Mouse (Mus musculus): Measurements from ENCODE around the gene Fggy.

Fggy gene

DNA sequence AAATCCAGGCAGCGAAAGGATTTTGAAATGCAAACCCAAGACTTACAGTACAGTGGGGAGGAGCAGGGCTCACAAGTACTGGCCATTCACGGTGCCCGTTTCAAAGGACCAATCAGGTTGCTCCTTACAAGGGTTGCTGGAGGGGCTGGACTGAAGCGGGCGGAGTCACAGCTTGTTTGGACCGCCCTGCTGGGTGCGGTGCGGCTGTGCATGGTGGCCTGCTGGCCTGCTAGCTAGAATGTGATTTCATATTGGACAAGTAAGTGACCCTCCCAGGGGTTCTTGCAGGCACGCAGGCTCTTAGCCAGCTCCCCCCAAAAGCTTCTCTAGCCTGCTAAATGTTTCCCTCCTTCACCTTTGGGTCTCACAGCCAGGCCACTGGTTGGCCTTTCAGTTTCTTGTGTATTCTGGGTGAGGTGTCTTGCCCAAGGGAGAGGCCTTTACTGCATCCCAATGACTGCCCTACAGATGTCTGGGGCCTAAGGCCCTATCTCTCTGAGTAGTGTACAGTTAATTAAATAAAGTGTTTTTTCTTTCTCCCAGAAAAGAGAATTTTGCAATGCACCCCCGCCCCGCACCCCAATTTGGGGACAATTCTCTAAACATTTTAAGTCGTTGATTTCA is at the start of gene Fggy:
Fggy (plus strand) TSS at position 175 of the 624 bp plus-strand sequence.
- peak; percentile 98 for DNase-seq

DNA sequence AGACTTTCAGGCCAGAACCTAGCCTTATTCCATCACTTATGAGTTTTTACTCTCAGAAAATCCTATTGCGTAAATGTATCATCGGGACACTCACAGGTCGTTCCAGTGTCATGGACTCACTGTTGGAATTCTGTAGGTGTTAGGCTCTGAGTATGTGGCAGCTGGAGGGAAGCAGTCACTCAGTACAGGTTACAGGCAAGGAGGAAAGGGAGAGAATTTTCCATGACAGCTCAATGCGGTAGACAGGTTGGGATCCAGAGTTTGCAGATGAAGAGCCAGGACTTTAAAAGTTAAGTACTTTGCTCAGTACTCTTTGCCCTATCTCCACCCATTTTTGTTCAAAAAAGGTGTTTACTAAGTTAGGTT is 49.4 kb upstream of the Fggy start:
- DNase-seq: no peak

DNA sequence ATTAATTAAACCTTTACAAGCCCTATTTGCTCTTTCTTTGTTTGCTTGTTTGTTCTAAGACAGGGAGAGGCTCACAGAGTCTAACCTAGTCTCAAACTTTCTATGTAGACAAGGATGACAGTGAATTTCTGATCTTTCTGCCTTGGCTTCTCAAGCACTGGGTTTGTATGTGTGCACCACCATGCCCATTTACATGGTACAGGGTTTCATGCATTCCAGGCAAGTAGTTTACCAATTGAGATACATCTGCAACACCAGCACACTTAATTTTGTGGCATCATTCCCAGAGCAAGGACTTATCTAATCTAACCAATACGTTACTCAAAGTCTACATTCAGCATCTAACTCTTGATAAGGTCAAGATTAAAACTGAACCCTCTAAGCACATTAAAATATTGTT is 38.9 kb upstream of the Fggy start:
- no peak for DNase-seq

DNA sequence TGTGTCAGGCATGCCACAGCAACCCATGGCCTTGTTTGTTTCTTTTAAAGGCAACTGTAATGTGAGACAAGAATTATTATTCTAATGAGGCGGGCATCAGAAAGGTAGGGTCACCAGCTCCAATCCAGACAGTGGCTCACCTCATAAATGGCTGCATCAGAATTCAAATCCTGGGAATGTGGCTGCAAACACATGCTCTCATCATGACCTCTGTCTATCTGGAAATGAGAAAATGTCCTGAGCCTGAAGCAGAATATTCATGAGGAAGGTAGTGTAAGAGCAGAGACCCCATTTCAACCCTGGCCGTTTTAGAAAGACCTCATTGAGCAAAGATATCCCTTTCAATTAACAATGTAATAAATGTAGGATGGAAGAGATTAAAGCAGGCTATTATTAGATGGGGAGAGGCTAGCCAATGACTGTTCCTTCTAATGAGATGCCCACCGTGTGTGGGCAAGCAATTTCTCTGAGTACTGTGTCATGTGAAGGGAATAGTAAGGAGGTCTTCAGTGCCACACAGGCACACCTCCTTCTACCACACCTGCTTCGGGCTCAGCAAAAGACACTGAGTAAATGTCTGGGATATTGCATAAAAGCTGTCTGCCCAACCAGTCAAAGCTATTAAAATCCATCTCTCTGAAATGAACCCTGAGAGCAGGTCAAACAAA is 37.2 kb upstream of the Fggy start:
- DNase-seq: no peak

DNA sequence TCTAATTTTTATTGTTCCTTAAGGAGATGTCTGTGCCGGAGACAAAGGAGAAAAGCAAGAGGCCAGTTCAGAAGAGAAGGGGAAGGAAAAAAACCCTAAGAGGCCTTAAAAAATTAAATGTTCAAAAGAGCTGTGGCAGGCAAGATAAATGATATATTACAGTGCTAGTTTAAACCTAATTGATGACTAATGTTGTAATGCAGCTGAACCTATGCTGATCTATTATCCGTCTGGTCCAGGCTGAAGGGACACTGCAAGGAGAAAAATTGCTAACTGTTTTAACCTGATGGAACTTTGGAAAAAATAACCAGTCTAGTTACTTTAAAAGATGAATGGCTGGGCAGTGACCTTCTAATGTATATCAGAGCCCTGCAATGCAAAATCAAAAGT is 36.7 kb upstream of the Fggy start:
- DNase-seq: no peak

DNA sequence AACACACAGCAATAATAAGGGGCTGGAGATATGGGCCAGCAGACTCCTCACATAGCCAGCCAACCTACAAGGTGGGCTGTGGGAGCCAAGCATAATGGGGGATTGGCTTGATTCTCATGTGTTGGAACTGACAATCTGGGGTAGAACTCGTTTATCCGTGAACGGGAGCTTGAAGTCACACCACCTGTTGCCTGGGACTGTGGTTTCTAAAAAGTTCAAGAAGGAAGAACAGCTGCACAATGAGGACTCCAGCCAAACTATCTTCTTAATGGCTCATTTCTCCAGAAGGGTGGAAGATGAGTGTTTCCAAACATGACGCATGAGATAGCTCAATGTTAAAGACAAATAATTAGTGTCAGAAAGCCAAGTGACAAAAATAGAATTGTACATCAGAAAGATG is 30.7 kb upstream of the Fggy start:
- DNase-seq: no peak

DNA sequence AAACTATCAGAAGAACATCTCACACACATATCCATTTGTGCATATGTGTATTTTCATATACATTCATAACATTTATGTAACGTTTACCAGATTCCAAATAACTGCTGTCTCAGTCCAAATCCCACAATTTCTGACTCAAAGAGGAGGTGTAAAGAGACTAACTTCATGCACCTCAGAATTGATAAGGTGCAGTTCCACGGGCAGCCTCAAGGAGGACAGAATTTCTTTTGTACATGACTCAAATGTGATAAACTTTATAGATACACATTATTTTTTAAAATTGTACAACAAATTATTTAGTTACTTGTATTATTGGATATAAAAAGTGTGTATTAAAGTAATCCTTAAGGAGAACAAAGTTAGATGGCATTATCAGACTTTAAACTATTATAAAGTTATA is 26.6 kb upstream of the Fggy start:
- DNase-seq: no peak

DNA sequence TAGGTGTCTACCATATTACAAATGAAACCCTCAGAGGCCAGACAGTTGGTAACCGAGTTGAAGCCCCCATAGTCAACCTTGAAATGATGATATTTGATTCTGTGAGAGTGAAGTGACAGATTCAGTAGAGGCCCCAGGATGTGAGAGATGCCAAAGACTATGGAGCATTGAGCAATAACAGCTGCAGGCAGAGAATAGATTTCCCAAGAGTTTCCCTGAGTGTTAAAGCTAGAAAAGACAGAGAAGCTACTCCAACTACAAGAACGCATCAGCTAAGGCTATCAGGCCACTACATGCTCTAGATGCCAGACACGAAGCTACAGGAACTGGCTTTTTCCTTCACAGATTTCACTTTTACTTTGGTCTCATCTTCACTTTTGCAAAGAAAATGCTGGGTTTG is 23.4 kb upstream of the Fggy start:
- DNase-seq: no peak

DNA sequence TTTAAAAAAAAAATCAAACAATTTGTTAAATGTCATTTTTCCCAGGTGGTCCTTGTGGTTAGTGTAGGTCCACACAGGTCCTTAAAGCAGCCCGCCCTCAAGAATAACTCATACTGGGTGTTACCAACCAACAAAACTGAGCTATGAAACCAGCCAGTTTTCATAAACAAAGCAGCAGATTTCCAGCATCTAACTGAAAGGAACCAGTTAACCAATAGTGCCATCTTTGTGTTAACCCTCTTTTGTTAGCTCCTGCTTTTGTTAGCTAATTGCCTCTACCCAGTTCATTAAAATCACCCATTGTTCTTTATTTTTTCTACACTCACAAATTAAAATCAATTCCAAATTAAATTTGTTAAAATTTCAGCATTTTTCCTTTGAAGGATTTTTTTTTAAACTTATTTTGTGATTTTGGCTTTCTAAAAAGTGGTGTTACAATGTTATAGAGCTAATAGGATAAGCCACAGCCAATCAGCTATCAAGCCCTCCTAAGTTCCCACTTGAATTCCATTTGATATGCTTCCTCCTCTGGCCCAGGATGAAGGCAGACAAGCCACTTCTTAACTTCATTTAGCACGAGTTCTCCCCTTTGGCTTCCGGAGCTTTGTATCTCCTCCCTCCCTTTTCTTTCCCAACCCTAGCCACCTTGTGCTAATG is 15.8 kb upstream of the Fggy start:
- DNase-seq: peak; percentile 59

DNA sequence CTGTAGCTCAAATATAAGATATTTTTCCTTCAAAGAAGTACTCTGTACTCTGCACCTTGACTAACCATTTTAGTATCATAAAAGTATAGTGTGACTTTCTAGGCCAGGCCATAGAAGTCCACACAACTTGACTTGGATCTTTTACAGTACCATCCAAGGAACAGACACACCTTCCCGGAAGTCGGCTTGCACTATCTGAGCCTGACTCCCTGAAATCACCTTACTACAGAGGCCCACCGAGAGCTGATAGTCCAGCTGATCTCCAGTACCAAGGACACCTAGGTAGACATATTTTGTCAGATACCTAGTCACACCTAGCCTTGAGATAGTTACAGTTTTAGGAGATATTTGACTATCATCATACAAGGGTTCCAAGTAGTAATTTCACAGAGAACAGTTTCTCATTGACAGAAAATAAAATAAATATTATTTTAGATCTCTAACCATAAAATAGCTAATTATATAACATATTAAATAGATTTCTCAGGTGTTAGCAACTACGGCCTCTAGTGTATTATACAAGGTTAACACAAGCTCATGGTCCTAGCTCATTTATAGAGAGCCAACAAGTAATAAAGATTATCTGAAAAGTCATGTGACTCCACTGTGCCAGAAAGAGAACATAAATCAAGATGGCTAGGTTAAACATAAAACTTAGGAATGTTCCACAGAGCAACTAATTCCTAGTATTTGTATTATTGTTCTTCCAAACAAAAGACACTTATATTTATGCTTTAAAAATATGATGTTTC is 15.1 kb upstream of the Fggy start:
- no peak for DNase-seq

DNA sequence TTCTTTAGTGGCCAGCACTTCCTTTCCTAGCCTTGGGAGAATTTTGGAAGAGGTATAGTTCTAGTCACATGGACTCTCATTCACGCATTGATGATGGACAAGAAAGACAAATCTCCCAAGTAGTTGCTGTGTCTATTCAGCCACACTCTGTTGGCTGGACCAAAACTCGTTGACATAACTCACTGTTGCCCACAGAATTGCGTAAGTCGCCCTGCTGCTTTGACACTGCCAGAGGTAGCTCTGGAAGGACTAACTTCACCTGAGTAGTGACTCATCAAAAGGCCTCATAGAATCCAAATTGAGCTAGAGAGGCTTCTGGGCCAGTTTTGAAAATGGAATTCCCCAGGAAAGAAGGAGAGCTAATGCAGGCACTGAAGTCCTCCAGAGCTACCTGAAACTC is 13.8 kb upstream of the Fggy start:
- no peak for DNase-seq

DNA sequence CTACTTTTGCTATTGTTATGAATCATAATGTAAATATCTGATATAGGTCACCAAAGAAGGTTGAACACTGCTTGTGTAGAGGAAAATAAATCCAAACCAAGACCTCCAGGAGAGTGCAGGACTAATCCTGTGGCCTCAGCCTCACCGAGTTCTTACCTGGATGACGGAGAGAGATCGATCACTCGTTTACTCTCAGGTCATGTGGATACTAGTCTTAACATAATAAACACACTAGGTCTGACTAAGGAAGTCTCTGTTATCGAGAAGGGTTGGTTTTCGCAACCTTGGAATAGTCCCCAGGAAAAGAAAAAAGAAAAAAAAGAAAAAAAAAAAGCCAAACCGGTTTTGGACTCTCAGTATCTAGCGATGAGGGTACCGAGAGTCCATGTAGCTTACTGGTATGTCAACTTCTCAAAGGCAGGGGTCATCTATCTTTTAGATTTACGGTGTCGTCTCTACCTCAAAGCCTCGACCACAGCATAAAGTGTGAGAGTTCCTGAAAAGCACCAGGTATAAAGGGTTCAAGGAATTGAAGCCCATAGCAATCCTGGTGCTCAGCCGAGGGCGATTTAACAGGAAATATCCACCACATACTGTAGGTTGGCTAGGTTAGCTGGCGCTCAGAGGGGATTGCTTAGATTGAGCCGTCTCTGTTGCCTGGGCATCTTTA is 509 bp upstream of the Fggy start:
- no peak for DNase-seq

DNA sequence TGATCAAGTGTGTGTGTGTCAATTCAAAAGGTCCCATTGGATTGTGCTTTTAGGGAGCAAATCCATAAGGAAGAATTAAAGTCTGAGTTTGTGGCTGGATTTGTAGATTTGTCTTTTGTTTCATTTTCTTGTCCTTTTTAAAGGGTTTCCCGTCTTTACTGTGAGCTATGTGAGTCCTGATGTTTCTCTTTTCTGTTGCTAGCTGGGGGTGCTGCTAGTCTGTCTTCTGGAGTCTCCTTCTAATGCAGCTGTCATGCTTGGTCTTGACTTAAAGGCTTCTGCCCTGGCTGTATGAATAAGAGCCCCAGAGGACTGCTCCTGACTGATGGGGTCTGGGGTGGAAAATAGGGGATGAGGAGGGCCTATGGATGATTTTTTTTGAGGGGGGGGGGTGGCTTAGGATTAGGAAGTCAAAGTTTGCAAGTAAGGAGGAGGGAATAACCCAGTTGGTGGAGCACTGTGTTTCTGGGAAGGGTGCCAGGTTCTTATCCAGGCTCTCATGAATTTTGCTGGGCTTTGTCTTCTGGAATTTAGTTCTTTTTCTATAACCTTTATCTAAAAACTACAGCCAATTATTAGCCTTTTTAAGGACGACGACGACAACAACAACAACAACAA is 1.1 kb downstream of the Fggy start:
- peak; percentile 3 for DNase-seq

DNA sequence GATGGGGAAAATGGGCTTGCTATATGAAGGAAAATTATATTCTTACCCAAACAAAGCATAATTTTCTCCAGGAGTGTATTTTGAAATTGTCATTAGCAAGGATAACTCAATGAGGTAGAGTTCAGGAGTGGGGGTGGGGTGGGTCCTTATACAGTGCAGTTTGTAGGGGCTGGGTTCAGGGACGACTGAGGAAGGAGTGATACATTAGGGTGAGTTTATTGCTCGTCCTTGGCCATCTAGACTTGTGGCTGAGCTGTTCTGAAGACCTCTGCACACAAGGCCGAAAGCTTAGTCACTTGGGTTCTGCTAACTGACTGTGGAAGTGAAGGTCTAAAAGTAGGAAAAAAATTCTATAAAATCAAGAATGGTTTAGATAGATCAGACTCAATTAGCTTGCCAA is 14.3 kb downstream of the Fggy start:
- DNase-seq: no peak

DNA sequence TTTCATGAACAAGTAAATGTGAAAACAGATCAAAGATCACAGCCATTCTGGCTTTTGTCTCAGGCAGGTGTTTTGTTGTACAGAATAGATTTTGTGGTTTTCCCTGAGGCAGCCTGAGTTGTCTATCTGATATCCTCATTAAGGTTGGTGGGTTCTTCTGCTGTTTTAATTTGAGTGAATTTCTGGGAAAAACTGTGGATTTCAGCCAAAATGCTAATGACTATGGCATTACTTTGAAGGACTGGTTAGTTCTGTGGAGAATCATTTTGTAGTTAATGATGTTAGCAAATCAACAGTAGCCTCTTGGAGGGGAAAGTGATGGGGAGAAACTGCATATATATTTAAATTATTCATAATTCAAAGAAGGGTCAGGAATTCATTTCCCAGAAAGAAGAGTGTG is 16.4 kb downstream of the Fggy start:
- no peak for DNase-seq

DNA sequence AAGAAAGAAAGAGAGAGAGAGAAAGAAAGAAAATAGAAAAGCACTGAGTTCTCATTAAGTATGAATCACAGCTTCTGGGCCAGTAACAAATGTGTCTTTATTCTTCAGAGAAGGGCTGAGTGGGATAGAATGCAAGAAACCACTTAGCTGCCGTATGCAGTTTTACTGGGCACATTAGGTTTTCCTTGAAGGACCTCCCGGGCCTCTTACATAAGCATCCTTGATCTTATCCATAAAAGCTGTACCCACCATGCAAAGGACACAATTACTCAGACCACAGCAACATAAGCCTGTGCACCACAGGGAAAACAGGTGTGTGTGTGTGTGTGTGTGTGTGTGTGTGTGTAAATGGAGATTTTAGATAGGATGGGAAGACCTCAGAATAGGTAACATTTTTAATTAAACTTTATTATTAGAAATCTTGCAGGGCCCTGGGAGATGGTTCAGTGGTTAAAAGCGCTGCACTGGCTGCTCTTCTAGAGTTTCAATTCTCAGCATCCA is 18.2 kb downstream of the Fggy start:
- no peak for DNase-seq

DNA sequence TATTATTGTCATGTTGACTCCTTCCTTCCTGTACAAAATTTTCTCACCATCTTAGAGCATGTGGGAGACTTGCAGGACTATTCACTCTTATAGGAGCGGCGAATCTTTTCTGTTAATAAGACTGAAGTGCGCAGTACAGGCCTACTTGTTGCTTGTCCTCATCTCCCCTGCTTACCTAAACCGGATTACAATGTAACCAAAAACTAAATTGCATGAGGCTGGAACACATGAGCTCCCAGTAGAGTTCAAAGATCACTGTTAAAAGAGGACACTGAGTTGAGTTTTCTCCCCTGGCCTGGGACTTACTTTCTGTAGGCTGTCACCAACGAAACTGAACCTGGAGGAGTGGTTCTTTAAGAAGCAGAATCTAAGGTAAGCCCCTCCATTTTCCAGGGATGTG is 21.9 kb downstream of the Fggy start:
- DNase-seq: no peak

DNA sequence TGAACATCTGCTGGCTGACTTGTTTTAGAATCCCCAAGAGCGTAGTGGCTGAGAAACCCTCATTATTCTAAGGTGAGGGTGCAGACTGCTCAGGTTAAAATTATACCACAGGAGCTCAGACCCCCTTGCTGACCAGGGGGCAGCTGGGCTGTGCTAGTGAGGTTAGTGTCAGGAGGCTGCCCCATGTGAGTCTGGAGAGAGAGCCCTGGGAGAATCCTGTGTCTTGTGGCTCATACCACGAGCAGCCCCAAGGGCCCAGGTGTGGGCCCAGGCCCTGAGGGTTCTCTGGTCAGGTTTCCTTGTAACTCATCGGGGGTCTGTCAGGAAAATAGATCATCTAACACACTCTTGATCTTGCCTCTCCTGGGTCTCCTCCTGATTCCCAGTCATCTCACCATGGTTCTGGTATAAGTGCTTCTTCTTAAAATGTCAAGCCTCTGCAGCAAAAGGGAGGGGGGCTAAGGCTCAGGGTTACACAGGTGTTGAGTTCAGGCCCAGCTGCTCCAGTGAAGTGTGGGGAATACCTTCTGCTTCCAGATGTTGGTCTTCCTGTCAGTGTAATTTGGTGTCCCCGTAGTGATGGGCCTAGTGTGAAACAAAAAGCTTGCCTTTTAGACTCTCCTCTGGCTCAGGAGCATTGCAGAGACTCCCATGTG is 26.9 kb downstream of the Fggy start:
- no peak for DNase-seq

DNA sequence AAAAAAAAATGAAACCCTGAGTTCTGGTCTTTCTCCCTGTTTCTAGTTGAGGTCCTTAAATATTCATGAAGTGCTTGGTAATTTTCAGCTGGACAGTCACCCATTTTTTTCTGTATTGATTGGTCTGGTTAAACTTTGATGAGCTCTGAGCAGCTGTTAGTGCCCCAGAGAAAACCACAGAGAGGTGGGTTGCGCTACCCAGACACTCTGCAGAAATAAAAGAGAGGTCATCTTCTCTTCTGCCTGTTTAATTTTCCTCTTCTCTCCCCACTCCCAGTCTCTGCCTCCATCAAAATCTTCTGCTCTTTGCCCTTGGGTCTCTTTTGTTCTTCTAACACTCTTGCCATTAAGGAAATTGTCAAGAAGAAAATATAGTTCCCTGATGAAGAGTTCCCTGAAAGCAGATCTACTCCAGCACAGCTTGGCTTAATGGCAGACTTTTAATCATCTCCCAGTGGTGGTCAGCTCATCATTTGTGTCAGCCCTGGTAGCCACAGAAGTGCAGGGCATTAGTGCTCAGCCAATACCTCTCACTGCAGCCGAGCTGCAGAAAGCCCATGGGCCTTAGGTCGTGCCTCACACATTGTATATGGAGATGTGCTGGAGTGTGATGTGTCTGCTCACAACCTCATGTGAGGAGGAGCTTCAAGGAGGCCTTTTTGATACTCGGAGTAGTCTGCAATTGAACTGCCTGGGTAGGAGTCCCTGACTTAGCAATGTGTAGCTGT is 29.1 kb downstream of the Fggy start:
- DNase-seq: no peak

DNA sequence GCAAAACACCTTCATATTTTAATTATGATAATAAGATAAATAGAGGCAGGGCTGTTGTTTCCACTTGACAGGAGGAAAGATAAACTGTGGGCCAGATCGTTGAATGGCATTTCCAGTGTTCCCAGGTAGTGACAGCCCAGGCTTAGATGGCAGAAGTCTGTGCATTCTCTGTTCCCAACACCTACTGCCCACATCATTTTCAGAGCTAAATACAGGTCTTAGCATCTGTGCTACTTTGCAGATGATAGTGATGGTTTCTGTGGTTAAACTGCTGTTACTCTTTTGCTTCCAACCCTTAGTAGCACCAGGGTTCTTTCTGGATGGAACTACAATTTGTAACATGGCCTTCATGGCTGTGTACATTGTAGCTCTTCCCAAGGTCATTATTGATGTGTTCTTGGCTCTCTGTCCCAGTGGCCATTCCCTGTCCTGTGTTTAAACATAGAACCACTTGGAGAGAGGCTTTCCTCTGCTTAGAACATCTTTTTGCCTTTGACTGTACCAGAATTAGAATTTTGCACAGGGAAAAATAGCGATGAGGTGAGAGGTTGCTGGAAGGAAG is 31.5 kb downstream of the Fggy start:
- no peak for DNase-seq

DNA sequence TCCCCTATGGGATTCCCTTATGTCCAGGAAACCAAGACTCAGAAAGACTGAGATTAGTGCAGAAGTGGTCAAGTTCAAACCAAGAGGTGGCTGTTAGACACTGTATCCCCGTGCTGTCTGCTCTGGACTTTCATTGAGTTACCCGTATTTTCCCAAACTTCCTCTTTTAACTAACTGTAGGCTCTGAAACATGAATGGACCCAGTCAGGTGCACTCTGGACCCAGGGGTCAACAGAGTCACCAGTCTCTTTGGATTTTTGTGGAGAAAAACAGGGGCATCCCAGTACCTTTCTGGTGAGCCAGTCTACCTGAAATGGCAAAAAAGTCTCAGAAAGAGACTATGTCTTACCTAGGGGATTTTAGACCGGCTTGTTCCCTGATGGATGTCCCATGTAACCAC is 33.6 kb downstream of the Fggy start:
- DNase-seq: no peak

All from retina, postnatal 1 day (tissue).